Mouse (Mus musculus) cerebellum, adult 2 months (tissue): Measurements from ENCODE around the gene Fhad1. TPM values are rescaled to one million over a fixed set of nuclear protein-coding genes. Genes with fewer than 3 reads are reported as not detected.

ENCODE experiments used
- DNase-seq, 2 experiments: peaks; one replicate each; pipeline ENCODE4 v3.0.0; 2021
- H3K27ac ChIP-seq: fragments of 200-500 bp; 2 replicates; pipeline ENCODE4 v1.5.1; 2012; ENCODE audit warnings: low read length, control low read depth, inconsistent platforms; ENCODE audit not compliant: insufficient read depth
- H3K27me3 ChIP-seq: fragments of 200-500 bp; 2 replicates; pipeline ENCODE4 v1.6.1; 2012; ENCODE audit warnings: inconsistent platforms, mild to moderate bottlenecking, low read length, moderate library complexity; ENCODE audit not compliant: control insufficient read depth, insufficient read depth
- H3K4me1 ChIP-seq: fragments of 200-500 bp; 2 replicates; pipeline ENCODE4 v1.6.1; 2011; ENCODE audit warnings: low read length; ENCODE audit not compliant: control insufficient read depth, insufficient read depth
- H3K4me3 ChIP-seq: fragments of 200-500 bp; replicated peaks from 2 replicates; pipeline ENCODE3; 2011; ENCODE audit warnings: mild to moderate bottlenecking, low read depth, low read length, control low read depth; ENCODE audit not compliant: insufficient read depth
- CTCF ChIP-seq: fragments of 200-500 bp; IDR thresholded peaks from 2 replicates; pipeline ENCODE4 v1.5.1; 2011; ENCODE audit warnings: low read depth, mild to moderate bottlenecking, control low read depth, low read length, moderate library complexity, borderline replicate concordance; ENCODE audit not compliant: insufficient read depth
- POLR2A ChIP-seq: fragments of 200-500 bp; IDR thresholded peaks from 2 replicates; pipeline ENCODE4 v1.6.1; 2011; ENCODE audit warnings: low read length, control low read depth, borderline replicate concordance; ENCODE audit not compliant: insufficient read depth
- WGBS: fragments of 180-500 bp; shearing (Covaris S2); methylation state at CpG from one replicate; pipeline ENCODE4 v1.1.7; 2018; 5-methylcytosine and 5-hydroxymethylcytosine counted together
- polyA plus RNA-seq: library from polyadenylated mRNA; depleted of rRNA; stranded (reverse); fragments of >200 nt; gene quantifications from 2 replicates; pipeline ENCODE4 v1.2.3, GENCODE M21; 2012

Fhad1 gene
- polyA plus RNA-seq, 1 experiment, result 2.1 TPM

- Histone ChIP-seq H3K27me3 (no peaks in the 10 kb centered on the region), H3K4me1 (no peaks in the 10 kb centered on the region), H3K27ac (no peak overlapping the region), H3K4me3 (no peak overlapping the region)
- no peak for TF ChIP-seq POLR2A
- DNase-seq, result no peak
- 93% methylated on average over 2 of the region's 2 CpGs for WGBS
These were observed 9.7 kb upstream of the Fhad1 start for GRCm38 (mm10) chr4:142024536-142024935.

- TF ChIP-seq CTCF (no peak), POLR2A (no peak)
- Histone ChIP-seq H3K27ac (no peak overlapping the region), H3K4me1 (no peaks in the 10 kb centered on the region), H3K4me3 (no peak overlapping the region), H3K27me3 (no peaks in the 10 kb centered on the region)
- no peak for DNase-seq
- WGBS, result 87% methylated on average over 4 of the region's 4 CpGs
These were observed 8.3 kb upstream of the Fhad1 start for GRCm38 (mm10) chr4:142023166-142023565.

GRCm38 (mm10) chr4:142017686-142018085, 2.8 kb upstream of the Fhad1 start:
- TF ChIP-seq CTCF (no peak), POLR2A (no peak)
- DNase-seq, result no peak
- Histone ChIP-seq H3K4me1 (peaks cover 4% of the 10 kb centered on the region), H3K27me3 (no peaks in the 10 kb centered on the region), H3K27ac (no peak overlapping the region), H3K4me3 (no peak overlapping the region)
- 74% methylated on average over 15 of the region's 15 CpGs for WGBS

- Histone ChIP-seq H3K4me1 (peaks cover 4% of the 10 kb centered on the region), H3K4me3 (no peak overlapping the region), H3K27me3 (no peaks in the 10 kb centered on the region), H3K27ac (no peak overlapping the region)
- TF ChIP-seq POLR2A, result no peak
- no peak for TF ChIP-seq CTCF
- DNase-seq, result no peak
- WGBS, result 70% methylated on average over 13 of the region's 13 CpGs
These were observed 3.6 kb downstream of the Fhad1 start for GRCm38 (mm10) chr4:142011236-142011635.

- TF ChIP-seq CTCF, result no peak
- TF ChIP-seq POLR2A, result no peak
- no peak overlapping the region for H3K27ac ChIP-seq
- no peak overlapping the region for H3K4me3 ChIP-seq
- H3K4me1 ChIP-seq, result peaks cover 3% of the 10 kb centered on the region
- 84% methylated on average over 7 of the region's 7 CpGs for WGBS
- H3K27me3 ChIP-seq, result no peaks in the 10 kb centered on the region
- DNase-seq, result no peak
These were observed 4.4 kb downstream of the Fhad1 start for GRCm38 (mm10) chr4:142010441-142010840.

- H3K4me1 ChIP-seq, result no peaks in the 10 kb centered on the region; the same call in 1 of the 2 replicates
- DNase-seq, result no peak
- no peaks in the 10 kb centered on the region for H3K27me3 ChIP-seq
- no peak overlapping the region for H3K27ac ChIP-seq
- no peak for TF ChIP-seq CTCF
- H3K4me3 ChIP-seq, result no peak overlapping the region
- 90% methylated on average over 11 of the region's 11 CpGs for WGBS
These were observed 6.7 kb downstream of the Fhad1 start for GRCm38 (mm10) chr4:142008206-142008605.

GRCm38 (mm10) chr4:142000581-142000980, 14.3 kb downstream of the Fhad1 start:
- TF ChIP-seq CTCF (no peak), POLR2A (no peak)
- no peaks in the 10 kb centered on the region; the same call in 1 of the 2 replicates for H3K4me1 ChIP-seq
- no peak for DNase-seq
- no peaks in the 10 kb centered on the region for H3K27me3 ChIP-seq
- no peak overlapping the region for H3K4me3 ChIP-seq
- no peak overlapping the region for H3K27ac ChIP-seq
- 65% methylated on average over 9 of the region's 9 CpGs for WGBS

- Histone ChIP-seq H3K27me3 (no peaks in the 10 kb centered on the region), H3K27ac (no peak overlapping the region), H3K4me3 (no peak overlapping the region), H3K4me1 (no peaks in the 10 kb centered on the region)
- no peak for TF ChIP-seq POLR2A
- no peak for TF ChIP-seq CTCF
- WGBS, result 68% methylated on average over 7 of the region's 7 CpGs
- DNase-seq, result no peak
These were observed 15.3 kb downstream of the Fhad1 start for GRCm38 (mm10) chr4:141999494-142000074.
